Mouse (Mus musculus) ES-CJ7 (cell line): ENCODE results near the gene Cenpx.

Source experiments
- DNase-seq: peaks from one replicate; pipeline ENCODE4 v3.0.0; 2011; ENCODE audit warnings: low read depth, low spot score

The Cenpx gene

GRCm38 (mm10) chr11:120661076-120661460 is 52.5 kb downstream of the Cenpx start, which contains the start of gene Notum:
Gene Notum (minus strand): TSS chr11:120661175.
- DNase-seq: no peak
